Mouse (Mus musculus) left cerebral cortex, postnatal 14 days (tissue): ENCODE data around the gene Smdt1. TPM values are rescaled to one million over a fixed set of nuclear protein-coding genes. Genes with fewer than 3 reads are reported as not detected.
"Not testable (repeated sequence)": the region's sequence is repeated elsewhere in the genome, so short reads cannot be mapped to it uniquely, and the experiment has no call there.

Source experiments
- DNase-seq, 2 experiments: peaks; one replicate each; pipeline ENCODE4 v3.0.0; 2021 to 2022; ENCODE audit warnings: low spot score in 2 of 2, mixed read lengths in 1 of 2
- intact Hi-C: fragments of 180-260 bp; cut with DNase I; formaldehyde crosslinking; loops from one replicate; pipeline ENCODE4 v1.15.1; 2025
- total RNA-seq, 2 experiments: library from RNA; stranded (reverse); gene quantifications; 2 replicates each; pipeline ENCODE4 v1.2.3; 2021

Gene Smdt1
- total RNA-seq, 2 experiments from 2014 or later, result 130 to 131 TPM

DNA sequence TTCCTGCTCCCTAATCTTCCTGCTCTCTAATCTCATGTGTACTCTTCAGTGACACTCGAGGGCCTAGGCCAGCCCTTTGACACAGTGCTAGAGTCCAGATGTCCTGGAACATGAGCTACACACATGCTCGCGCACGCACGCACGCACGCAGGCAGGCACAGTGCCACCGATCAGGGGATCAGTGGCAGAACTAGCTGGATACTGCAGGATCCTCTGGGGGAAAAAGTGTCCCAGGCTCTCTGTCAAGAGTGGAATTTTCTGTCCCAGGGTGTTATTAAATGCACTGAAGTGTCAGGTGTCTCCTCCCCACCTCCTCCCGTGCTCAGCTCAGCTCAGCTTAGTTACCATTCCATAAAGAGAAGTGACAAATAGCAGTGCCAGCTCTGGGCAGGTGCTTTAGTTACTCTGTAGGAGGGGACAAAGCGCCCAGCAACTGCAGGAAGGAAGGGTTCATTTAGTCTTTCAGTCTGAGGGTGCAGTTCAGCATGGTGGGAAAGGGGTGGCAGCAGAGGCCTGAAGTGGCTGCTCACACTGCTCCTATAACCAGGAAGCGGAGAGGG, 22.8 kb downstream of the Smdt1 start:
- intact Hi-C loops, result no loop called here
- no peak for DNase-seq

DNA sequence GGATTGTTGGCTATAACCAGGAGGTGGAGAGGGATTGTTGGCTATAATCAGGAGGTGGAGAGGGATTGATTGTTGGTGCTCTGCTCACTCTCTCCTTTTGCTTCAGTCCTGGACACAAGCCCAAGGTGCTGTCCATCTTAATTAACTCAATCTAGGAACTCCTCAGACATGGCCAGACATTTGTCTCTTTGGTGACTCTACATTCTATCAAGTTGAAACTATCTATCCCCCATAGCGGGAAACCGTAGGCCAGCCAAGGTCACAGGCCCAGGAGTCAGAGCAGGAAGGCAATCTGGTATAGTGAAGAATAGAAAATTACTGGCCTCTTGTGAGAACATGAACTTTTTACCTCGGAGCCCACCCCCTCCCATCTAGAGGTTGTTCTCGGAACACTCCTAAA, 23.5 kb downstream of the Smdt1 start:
- intact Hi-C loops, result no loop called here
- DNase-seq, result no peak

DNA sequence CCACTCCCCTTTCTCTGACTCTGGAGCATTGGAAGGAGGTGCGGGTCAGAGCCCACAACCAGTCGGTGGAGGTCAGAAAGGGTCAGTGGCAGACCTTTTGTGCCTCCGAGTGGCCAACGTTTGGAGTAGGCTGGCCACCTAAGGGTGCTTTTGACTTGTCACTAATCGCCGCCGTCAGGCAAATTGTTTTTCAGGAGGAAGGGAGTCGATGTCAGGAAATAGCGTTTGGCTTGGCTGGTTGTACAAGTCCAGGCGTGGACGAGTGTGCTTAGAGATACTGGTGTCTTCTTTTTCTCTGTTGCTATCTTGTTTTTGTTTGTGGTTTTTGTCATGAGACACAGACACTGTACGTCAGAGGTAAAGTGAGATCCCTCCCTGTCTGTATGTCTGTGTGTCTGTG, 25.0 kb downstream of the Smdt1 start:
- intact Hi-C loops, DNase-seq: not testable (repeated sequence)

DNA sequence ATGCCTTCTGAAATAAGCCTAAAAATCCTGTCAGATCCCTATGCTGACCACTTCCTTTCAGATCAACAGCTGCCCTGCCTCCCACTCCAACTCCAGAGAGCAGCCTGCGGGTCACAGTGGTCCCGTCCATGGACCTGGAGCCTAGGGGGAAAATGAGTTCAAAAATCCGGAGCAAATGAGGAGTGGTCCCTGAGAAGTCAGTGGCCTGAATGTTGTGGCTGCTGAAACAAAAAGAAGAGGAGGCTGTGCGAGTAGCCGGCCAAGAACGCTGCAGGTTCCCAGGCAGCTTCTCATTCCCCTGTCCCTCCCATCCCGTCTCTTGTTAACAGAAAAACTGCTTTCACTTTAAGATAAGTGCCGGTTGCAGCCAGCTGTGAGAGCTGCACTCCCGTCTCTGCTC, 25.8 kb downstream of the Smdt1 start:
- intact Hi-C loops, DNase-seq: not testable (repeated sequence)

DNA sequence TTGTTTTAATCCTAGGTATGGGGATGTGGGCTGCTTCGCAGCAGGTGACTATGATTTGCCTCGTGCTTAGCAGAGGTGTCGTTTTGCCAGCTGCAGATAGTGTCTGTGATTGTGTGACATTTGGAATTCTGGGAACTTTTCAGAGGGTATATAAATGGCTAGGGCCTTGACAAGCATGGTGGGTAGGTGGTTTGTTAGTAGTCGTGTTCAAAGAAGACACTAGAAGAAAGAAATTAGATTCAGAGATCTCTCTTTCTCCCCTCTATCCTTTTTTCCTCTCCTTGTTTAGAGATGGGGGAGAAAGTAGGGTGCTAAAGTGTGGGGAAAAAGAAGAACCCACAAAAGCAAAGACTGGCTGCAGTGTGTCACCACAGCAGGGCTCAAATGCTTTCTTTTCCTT, 29.4 kb downstream of the Smdt1 start:
- intact Hi-C loops, result no loop called here
- DNase-seq, result no peak

DNA sequence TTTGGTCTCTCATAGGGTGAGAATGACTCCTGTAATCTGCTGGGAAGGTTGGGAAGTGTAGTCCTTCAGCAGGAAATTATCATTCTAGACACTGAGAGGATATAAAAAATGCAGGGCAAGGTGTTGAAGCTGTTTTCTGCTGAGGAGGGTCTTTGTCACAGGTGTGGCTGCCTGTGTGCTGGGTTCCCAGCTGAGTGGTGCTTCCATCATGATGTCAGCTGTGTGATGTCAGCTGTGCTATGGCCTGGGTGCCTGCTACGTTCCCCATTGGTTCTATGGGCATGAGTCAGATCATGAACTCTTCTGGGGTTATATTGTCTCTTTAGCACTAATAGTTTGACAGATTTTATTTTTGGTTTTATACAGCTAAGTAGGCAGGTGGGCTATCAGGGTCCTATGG, 30.1 kb downstream of the Smdt1 start:
- no peak for DNase-seq
- intact Hi-C loops, result no loop called here

DNA sequence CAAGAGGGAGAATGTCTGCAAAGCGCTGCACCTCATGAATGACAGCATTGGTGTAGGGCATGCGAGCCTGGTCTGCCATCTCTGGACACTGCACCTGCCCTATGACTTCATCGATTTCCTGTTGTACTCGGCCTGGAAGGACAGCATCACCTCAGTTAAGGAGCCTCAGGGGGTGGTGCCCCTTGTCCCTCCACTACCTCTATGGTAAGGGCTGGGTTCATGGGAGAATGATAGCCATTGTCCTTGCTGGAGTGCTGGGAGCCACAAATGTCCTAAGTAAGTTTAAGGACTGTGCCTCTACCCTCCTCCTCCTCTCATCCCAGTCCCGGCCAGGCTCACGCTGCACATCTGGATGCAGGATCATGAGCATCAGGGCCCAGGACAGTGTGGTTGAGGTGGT, 33.7 kb downstream of the Smdt1 start:
- intact Hi-C loops, result no loop called here
- no peak for DNase-seq

DNA sequence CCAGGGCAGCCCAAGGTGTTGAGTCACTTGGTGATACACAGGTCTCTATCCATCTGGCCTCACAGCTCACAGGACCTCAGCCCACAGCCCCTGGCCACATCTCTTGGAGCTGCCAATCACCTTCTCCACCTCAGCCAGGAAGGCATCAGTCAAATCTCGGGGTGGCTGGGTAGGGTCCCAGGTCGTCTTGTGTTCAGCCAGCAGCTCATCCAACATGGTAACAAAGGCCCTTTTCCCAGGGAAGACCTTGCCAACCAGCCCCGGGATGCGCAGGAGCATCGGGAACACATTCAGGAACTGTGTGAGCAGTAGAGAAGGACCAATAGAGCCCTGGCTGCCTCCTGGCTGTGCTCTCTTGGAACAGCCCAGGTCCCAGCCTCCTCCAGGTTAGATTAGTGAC, 34.2 kb downstream of the Smdt1 start:
- intact Hi-C loops, result no loop called here
- DNase-seq, result no peak

DNA sequence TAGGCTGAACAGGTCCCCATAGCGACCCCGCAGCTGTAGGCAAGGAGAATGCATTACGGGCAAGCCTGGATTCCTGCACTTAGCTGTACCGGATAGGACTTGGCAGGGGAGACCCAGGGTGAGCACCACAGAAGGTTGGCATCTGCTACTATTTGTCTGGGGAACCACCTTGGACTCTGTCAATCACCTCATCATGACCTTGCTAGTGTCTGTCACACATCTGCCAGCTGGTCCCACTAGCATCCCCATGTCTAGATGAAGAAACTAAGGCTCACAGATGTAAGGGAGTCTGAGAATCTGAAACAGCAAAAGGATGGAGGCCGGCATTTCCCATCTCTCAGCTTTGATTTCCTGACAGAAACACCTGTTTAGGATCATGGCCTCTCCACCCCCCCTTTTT, 35.7 kb downstream of the Smdt1 start:
- no peak for DNase-seq
- intact Hi-C loops, result no loop called here

DNA sequence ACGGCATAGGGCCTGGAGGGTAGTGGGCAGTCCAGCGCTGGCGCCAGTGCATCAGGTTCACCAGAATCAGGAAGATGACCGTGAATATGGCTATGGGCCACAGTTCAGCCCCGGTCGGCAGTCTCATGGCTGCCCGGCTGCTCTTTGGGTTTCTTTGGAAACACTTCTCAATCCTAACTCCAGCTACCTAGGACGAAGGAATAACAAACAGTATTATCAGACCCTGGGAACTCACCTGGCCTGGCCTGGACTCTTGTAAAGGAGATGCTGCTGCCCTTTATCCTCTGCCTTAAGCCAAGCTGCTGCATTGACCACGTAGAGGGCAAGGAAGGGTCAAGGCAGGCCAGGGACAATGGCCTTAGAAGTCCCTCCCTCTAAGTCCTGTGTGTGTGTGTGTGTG, 37.1 kb downstream of the Smdt1 start:
- no peak for DNase-seq
- intact Hi-C loops, result loop anchor here (5.0 kb wide), 1 partner anchor 41 kb away; no protein-coding TSS in a partner anchor

DNA sequence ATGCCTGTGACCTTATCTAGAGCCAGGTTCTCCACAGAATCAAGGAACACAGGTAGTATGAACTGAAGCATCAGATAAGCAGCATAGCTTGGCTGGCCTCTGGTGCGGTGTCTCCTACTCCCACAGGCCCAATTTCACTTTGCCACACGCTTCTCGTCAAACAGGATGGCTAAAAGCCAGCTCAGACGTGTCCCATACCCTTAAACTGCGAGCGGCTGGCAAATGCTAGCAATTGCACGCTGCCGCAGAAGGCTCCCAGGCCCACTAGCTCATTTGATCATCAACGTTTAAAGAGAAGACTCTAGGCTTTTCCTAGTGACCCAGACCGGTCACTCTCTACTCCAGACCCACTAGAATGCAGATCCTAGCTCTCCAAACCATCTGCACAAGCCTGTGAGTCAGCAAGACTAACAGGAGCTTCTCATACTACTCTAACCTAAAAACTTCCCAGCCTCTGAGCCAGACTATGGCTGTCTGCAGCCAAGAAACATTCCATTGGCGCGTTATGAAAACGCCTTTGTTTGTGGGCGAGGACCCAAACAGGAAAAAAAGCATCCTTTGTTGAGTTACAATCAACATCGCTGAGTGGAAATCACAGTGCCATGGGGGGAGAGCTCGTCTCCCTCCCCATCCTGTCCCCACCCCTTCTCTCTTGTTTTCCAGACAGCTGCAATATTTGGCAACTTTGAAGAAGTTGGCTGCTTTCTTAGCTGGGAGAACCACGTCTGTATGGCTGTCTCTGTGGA, 37.8 kb downstream of the Smdt1 start:
- peak; percentile 41 to 80 for DNase-seq
- intact Hi-C loops, result loop anchor here (5.0 kb wide), 1 partner anchor 41 kb away; no protein-coding TSS in a partner anchor

DNA sequence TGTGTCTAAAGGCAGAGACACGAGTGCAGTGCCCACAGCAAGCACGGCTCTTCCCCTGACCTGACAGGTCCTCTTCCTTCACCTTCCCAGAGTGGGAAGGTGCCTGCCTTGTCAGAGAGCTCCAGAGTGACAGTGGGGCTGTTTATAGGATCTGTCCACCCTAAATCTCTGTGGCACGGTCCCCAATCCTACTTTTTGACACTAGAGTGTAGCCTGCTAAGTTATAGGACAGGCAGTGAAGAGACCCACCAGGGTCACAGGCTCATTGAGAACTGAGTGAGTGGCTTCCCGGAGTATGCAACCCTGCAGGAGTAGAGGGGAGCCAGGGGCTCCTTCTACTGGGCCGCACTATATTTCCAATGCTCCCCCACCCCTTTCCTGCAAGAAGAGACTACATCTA, 38.9 kb downstream of the Smdt1 start:
- no peak for DNase-seq
- intact Hi-C loops, result loop anchor here (5.0 kb wide), 1 partner anchor 40 kb away; no protein-coding TSS in a partner anchor

DNA sequence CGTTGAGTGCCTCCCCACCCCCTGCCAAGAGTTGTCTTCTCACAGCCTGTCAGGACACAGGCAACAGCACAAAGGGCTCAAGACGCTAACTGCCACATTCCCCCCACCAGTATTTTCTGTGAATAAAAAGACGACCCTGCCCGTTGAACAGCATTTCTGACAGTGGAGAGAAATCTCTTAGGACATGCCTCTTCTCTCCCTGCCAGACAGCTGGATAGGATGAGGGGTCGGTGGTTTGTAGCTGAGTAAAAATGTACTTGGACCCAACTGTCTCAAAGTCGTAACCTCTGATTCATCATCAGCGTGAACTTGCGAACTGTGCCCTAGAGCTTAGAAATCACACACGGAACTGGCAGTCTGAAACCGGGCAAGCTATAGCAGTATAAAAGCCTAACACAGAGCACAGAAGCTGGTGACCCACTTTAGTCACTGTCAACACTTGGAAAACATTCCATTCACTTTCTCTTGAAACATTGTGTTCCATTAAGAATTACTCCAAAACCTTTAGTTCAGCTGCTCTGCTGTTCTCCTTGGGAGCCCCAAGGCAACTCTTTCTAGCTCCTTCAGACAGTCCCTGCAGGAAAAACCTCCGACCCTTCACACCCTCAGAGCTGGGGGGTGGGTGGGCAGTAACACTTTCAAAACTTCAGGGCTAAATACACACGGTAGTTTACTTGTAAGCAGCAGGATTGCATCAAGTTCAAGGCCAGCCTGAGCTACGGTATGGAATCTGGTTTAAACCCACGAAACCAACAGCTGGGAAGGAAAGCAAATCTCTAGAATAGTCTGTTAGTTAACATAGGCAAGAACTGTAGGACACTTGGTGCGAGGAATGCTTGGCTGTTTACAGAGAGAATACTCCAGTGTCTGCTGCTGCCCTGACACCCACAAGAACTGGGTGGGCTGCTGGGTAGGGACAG, 39.8 kb downstream of the Smdt1 start:
- peak in 1 of 2 experiments; percentile 42 for DNase-seq
- intact Hi-C loops, result loop anchor here (5.0 kb wide), 1 partner anchor 39 kb away; no protein-coding TSS in a partner anchor

DNA sequence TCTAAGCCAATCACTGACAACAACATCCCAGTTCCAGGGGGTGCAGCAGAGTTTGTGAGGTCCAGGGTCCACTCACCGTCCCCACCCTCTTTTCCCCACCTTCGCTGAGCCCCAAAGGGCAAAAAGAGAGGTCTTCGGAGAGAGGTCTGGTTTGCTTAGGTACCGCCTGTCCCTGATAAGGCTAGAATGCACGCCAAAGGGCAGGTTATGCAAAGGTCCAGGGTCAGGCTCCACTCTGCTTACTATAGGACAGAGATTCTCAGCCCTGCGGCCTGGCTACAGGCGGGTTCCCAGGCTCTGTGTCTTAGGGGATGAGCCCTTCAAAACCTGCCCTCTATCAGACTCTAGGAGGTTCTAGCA, 40.7 kb downstream of the Smdt1 start:
- DNase-seq, result no peak
- intact Hi-C loops, result loop anchor here (5.0 kb wide), 1 partner anchor 38 kb away; no protein-coding TSS in a partner anchor

DNA sequence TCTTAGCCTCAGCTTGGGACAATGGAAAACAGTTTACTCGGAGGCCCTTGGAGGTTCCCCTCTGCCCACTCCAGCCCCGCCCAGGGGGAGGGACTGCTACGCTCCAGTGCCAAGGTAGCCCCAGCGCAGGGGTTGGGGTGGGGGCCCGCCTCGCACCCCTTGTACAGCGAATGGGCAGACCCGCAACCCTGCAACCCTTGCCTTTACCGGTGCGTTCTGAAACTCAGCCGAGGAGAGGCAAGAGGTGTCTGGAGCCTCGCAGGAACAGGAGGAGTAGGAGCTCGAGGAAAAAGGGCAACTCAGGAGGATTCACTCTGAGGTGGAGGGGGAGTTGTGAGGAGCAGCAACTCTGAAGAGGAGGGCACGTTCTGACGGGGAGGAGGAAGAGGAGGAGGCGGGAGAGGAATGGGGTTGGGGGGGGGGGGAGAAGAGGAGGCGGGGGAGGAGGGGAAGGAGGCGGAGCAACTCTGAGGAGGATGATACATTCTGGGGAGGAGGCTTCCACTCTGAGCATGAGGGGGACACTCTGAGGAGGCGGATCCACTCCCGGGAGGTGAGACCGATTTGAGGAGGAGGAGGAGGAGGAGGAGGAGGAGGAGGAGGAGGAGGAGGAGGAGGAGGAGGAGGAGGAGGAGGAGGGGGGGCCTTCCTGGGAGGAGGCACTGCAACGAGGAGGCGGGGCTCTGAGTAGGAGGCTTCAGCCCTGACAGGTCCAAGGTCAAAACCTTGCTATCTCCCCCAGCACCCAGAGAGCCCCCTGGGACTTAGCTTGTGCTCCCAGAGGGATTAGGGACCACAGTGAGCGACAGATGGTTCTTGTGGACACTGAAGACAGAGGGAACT, 41.3 kb downstream of the Smdt1 start, which contains the start of gene Cyp2d22:
Cyp2d22 (minus strand) TSS at position 390 of the 843 bp plus-strand sequence.
- intact Hi-C loops, result loop anchor here (5.0 kb wide), 1 partner anchor 37 kb away; no protein-coding TSS in a partner anchor
- DNase-seq, result no peak

DNA sequence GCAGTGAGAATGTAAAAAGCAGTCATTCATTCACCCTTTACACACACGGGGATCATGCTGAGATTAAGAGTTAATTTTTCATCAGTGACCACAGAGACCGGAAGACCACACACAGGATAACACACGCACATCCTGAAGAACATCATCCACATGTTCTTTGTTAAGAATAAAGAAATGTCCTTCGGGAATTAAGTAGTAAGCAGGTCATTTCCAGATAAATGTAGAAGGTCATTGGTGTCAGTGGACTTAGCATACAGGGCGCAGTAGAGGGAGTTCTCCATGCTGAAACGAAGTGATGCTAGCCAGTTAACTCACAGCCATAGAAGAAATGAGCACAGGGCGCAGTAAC, 41.9 kb downstream of the Smdt1 start:
- intact Hi-C loops, result no loop called here
- no peak for DNase-seq

DNA sequence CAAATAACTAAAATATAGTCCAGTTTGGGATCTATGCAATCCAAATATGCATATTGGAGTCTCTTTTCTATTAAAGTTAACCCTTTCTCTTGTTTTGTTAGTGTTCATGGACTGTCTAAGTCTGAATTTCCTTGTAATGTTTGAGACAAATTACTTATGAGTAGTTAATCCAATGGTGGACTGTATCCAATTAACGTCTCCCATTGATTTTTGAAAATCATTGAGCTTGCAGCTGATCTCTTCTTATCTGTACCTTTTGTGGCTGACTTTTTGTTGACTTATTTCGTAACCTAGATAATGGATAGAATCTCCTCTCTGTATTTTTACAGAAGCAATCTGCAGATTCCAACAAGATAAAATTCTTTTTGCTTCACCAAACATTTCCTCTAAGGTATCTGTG, 43.7 kb downstream of the Smdt1 start:
- DNase-seq, result no peak
- intact Hi-C loops, result no loop called here

DNA sequence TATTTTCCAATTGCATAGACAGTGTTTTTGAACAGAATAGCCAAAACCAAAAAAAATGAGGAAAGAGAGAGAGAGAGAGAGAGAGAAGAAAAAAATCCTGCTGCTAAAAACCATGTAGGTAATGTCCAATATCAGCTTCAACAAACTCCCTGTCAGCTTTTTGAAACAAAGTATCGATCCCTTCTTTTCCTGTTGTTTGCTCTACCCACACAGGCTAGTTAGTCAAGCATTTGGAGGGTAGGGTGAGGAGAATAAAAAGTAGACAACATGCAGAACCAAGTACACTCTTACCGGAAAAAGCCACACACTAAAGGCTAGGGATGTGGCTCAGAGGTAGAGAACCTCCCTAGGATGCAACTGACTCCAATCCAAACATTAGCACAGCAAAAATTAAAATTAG, 47.0 kb downstream of the Smdt1 start:
- intact Hi-C loops, result no loop called here
- no peak for DNase-seq

DNA sequence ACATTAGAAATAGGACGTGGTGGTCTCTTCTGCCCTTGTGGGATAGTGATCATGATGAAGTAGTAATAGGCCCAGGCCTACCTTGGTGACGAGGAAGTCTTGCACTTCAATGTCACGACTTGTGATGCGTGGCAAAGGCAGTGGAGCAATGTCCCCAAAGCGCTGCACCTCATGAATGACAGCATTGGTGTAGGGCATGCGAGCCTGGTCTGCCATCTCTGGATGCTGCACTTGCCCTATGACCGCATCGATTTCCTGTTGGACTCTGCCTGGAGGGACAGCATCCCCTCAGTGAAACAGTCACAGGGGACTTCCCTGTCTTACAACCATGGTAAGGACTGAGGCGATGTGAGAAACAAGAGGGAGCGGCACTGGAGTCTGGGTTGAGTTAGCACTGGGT, 51.2 kb downstream of the Smdt1 start:
- intact Hi-C loops, DNase-seq: not testable (repeated sequence)
